8 mouse cellular contexts compared by ENCODE assay signal in genomic region chr19:59344304-59344711, GRCm38 (mm10). TPM values are rescaled to one million over a fixed set of nuclear protein-coding genes. Genes with fewer than 3 reads are reported as not detected.
DNase-seq lines count a peak whose midpoint lies in the region; ATAC-seq and TF ChIP-seq lines count a peak whose summit lies in the region.

No protein-coding gene starts in this region.

- peak overlapping the region; percentile 99 for H3K4me2 ChIP-seq in heart, embryonic 11.5 days
- H3K4me2 ChIP-seq in kidney, embryonic 15.5 days = peak overlapping the region; percentile 87
- H3K4me2 ChIP-seq in liver, embryonic 16.5 days (ENCODE audit: low read depth, low read length) = peak overlapping the region; percentile 84
- peak overlapping the region; percentile 95 for H3K4me2 ChIP-seq in stomach, postnatal 0 days (replicated peaks; ENCODE audit: low read depth)

- H3K9ac ChIP-seq in heart, embryonic 11.5 days (ENCODE audit: low read depth, low read length) = peak overlapping the region; percentile 86
- peak overlapping the region; percentile 90 for H3K9ac ChIP-seq in kidney, embryonic 15.5 days
- peak overlapping the region; percentile 98 for H3K9ac ChIP-seq in liver, embryonic 16.5 days (ENCODE audit: low read depth, low read length)
- peak overlapping the region; percentile 88 for H3K9ac ChIP-seq in stomach, postnatal 0 days (ENCODE audit: low read length)

- peak overlapping the region; percentile 82 for H3K4me3 ChIP-seq in heart, embryonic 11.5 days (ENCODE audit: low read depth, low read length)
- peak overlapping the region; percentile 89 for H3K4me3 ChIP-seq in kidney, embryonic 15.5 days (replicated peaks)
- H3K4me3 ChIP-seq in liver, embryonic 16.5 days (ENCODE audit: low read depth, low read length) = peak overlapping the region; percentile 99
- H3K4me3 ChIP-seq in stomach, postnatal 0 days (ENCODE audit: low read depth, low read length) = peak overlapping the region; percentile 94

- H3K9me3 ChIP-seq in heart, embryonic 11.5 days (replicated peaks; ENCODE audit: control insufficient read depth, low read length) = no peaks in the 10 kb centered on the region
- no peaks in the 10 kb centered on the region; the same call in 1 of the 2 replicates for H3K9me3 ChIP-seq in kidney, embryonic 15.5 days (replicated peaks)
- H3K9me3 ChIP-seq in liver, embryonic 16.5 days (replicated peaks; ENCODE audit: control insufficient read depth, low read length) = no peaks in the 10 kb centered on the region; the same call in 1 of the 2 replicates
- no peaks in the 10 kb centered on the region for H3K9me3 ChIP-seq in stomach, postnatal 0 days (ENCODE audit: control insufficient read depth, low read length)

- H3K4me1 ChIP-seq in heart, embryonic 11.5 days (ENCODE audit: control insufficient read depth, insufficient read depth, low read length) = peaks cover 17% of the 10 kb centered on the region
- H3K4me1 ChIP-seq in kidney, embryonic 15.5 days = peaks cover 32% of the 10 kb centered on the region
- peaks cover 17% of the 10 kb centered on the region for H3K4me1 ChIP-seq in liver, embryonic 16.5 days (ENCODE audit: control insufficient read depth, low read depth, low read length)
- H3K4me1 ChIP-seq in stomach, postnatal 0 days (replicated peaks; ENCODE audit: control insufficient read depth, insufficient read depth) = no peaks in the 10 kb centered on the region; the same call in 1 of the 2 replicates

- H3K27me3 ChIP-seq in heart, embryonic 11.5 days (ENCODE audit: control insufficient read depth, insufficient read depth, low read length) = no peaks in the 10 kb centered on the region
- H3K27me3 ChIP-seq in kidney, embryonic 15.5 days = no peaks in the 10 kb centered on the region
- no peaks in the 10 kb centered on the region for H3K27me3 ChIP-seq in liver, embryonic 16.5 days (ENCODE audit: control insufficient read depth, insufficient read depth, low read depth, low read length)
- no peaks in the 10 kb centered on the region for H3K27me3 ChIP-seq in stomach, postnatal 0 days (ENCODE audit: control insufficient read depth, insufficient read depth, low read length)

- DNase-seq in left cerebral cortex, adult 18-20 months (ENCODE audit: low spot score in 2 of 2) = peak; percentile 11 to 20
- no peak for DNase-seq in left cerebral cortex, adult 11 months (ENCODE audit: low spot score)
- peak; percentile 16 to 24 for DNase-seq in cerebellum, postnatal 36 days
- peak; percentile 20 to 25 for DNase-seq in natural killer cell, adult 2 months (ENCODE audit: low spot score in 2 of 2)
- peak; percentile 38 for DNase-seq in stomach, postnatal 0 days (ENCODE audit: low spot score)

- no peak for ATAC-seq in heart, embryonic 11.5 days (replicated peaks; ENCODE audit: insufficient number of reproducible peaks, low FRiP score, low TSS enrichment)
- no peak for ATAC-seq in kidney, embryonic 15.5 days (replicated peaks; ENCODE audit: low FRiP score)
- no peak; the same call in 1 of the 2 replicates for ATAC-seq in liver, embryonic 16.5 days (ENCODE audit: low read depth)
- peak; percentile 16; the same call in 1 of the 2 replicates for ATAC-seq in stomach, postnatal 0 days (ENCODE audit: low FRiP score, low TSS enrichment)

- no peaks in the 10 kb centered on the region for H3K36me3 ChIP-seq in heart, embryonic 11.5 days (ENCODE audit: control insufficient read depth, insufficient read depth, low read length)
- H3K36me3 ChIP-seq in kidney, embryonic 15.5 days = no peaks in the 10 kb centered on the region
- no peaks in the 10 kb centered on the region for H3K36me3 ChIP-seq in liver, embryonic 16.5 days (ENCODE audit: control insufficient read depth, insufficient read depth)
- no peaks in the 10 kb centered on the region for H3K36me3 ChIP-seq in stomach, postnatal 0 days (ENCODE audit: control insufficient read depth, insufficient read depth, low read length)

- H3K27ac ChIP-seq in heart, embryonic 11.5 days (ENCODE audit: low read depth, low read length) = no peak overlapping the region
- peak overlapping the region; percentile 94; the same call in 1 of the 2 replicates for H3K27ac ChIP-seq in kidney, embryonic 15.5 days
- peak overlapping the region; percentile 94 for H3K27ac ChIP-seq in liver, embryonic 16.5 days (ENCODE audit: low read length)
- peak overlapping the region; percentile 90; the same call in 1 of the 2 replicates for H3K27ac ChIP-seq in stomach, postnatal 0 days (replicated peaks)

- TF ChIP-seq CTCF in stomach, postnatal 0 days (IDR thresholded peaks at IDR 0.05; ENCODE audit: low read depth) = no peak

- TF ChIP-seq EP300 in stomach, postnatal 0 days (optimal IDR thresholded peaks at IDR 0.05) = no peak

- under 1% methylated on average over 14 of the region's 14 CpGs for WGBS in heart, embryonic 11.5 days (ENCODE audit: insufficient replicate concordance)
- 1% methylated on average over 14 of the region's 14 CpGs for WGBS in kidney, embryonic 15.5 days
- under 1% methylated on average over 14 of the region's 14 CpGs for WGBS in liver, embryonic 16.5 days (ENCODE audit: insufficient replicate concordance)
- 0% methylated on average over 14 of the region's 14 CpGs for WGBS in stomach, postnatal 0 days

RNA-seq across cellular contexts. Expression of gene Pdzd8, which starts 1.3 kb away (rescaled TPM):
- total RNA-seq in left cerebral cortex, adult 18-20 months (2021) = 10 to 100 TPM; 57.0 to 58.1 TPM
- polyA plus RNA-seq in heart, embryonic 11.5 days (2014; fragmentation: Nextera tagmentation; extraction: Ambion mirVana) = 10.5 and 12.1 TPM in 2 replicates
- polyA plus RNA-seq in kidney, embryonic 15.5 days (2015; fragmentation: Nextera tagmentation; extraction: Ambion mirVana) = 9.0 and 10.0 TPM in 2 replicates
- polyA plus RNA-seq in liver, embryonic 16.5 days (2015; fragmentation: Nextera tagmentation; extraction: Ambion mirVana) = 3.1 and 3.3 TPM in 2 replicates
- 4.4 and 4.8 TPM in 2 replicates for polyA plus RNA-seq in stomach, postnatal 0 days (2015; fragmentation: Nextera tagmentation; extraction: Ambion mirVana)

RNA-seq across cellular contexts. Expression of gene Rps12-ps3, which starts 22.2 kb away (rescaled TPM):
- 100 to 1,000 TPM; 186 to 211 TPM for total RNA-seq in left cerebral cortex, adult 18-20 months (2021)
- polyA plus RNA-seq in heart, embryonic 11.5 days (2014; fragmentation: Nextera tagmentation; extraction: Ambion mirVana) = 24.2 and 35.1 TPM in 2 replicates
- 10.3 and 18.9 TPM in 2 replicates for polyA plus RNA-seq in kidney, embryonic 15.5 days (2015; fragmentation: Nextera tagmentation; extraction: Ambion mirVana)
- 14.1 and 14.7 TPM in 2 replicates for polyA plus RNA-seq in liver, embryonic 16.5 days (2015; fragmentation: Nextera tagmentation; extraction: Ambion mirVana)
- 13.0 and 25.1 TPM in 2 replicates for polyA plus RNA-seq in stomach, postnatal 0 days (2015; fragmentation: Nextera tagmentation; extraction: Ambion mirVana)
